Mouse (Mus musculus): ENCODE data around the gene Zfp97. TPM values are rescaled to one million over a fixed set of nuclear protein-coding genes. Genes with fewer than 3 reads are reported as not detected.
"Not testable (repeated sequence)": the region's sequence is repeated elsewhere in the genome, so short reads cannot be mapped to it uniquely, and the experiment has no call there.

Zfp97 gene
- total RNA-seq (2015; ENCODE audit: low replicate concordance) (2.5 and 3.8 TPM in 2 replicates), total RNA-seq (2017; ENCODE audit: low replicate concordance) (0.84 and 2.0 TPM in 2 replicates)

DNA sequence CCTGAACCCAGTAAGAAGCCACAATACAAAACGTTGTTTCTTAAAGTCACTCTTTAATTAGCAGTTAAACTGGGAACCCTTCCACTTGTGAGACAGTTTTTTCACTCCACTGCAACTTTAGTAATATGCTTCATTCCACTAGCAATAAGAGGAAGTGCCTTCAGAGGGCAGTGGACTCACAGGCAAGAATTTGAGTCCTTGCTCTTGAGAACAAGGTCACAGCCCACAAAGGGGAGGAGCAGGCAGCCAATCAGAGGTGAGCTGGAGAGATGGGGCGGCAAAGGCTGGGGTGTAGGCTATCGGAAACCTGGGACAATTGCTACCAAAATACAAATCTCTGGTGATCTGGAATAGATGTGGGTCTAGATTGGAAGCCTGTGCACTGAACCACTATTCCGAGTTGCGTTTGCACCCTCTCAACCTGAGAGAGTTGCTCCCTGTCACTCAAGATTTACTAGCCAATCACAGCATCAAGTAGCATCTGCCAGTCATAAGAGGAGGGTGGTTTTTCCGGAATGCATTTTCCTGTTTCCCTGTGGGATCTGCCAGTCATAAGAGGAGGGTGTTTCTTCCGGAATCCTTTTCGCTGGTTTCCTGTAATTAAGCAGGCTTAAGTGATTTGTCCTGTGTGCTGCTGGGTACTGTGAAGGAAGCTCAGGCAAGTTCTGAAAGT lies at the start of gene Zfp97:
Gene Zfp97, plus strand, starts transcription at position 586 of the 673 bp plus-strand sequence.
- peak; percentile 93 for ATAC-seq (replicated peaks; ENCODE audit: low FRiP score, poor library complexity, severe bottlenecking)

DNA sequence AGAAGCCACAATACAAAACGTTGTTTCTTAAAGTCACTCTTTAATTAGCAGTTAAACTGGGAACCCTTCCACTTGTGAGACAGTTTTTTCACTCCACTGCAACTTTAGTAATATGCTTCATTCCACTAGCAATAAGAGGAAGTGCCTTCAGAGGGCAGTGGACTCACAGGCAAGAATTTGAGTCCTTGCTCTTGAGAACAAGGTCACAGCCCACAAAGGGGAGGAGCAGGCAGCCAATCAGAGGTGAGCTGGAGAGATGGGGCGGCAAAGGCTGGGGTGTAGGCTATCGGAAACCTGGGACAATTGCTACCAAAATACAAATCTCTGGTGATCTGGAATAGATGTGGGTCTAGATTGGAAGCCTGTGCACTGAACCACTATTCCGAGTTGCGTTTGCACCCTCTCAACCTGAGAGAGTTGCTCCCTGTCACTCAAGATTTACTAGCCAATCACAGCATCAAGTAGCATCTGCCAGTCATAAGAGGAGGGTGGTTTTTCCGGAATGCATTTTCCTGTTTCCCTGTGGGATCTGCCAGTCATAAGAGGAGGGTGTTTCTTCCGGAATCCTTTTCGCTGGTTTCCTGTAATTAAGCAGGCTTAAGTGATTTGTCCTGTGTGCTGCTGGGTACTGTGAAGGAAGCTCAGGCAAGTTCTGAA lies 57.7 kb downstream of the Zfp97 start:
- peak; percentile 95 for ATAC-seq (replicated peaks; ENCODE audit: low FRiP score, poor library complexity, severe bottlenecking)

GRCm38 (mm10) chr17:17194761-17195160 lies 73.5 kb downstream of the Zfp97 start:
- not testable (repeated sequence) for ATAC-seq (replicated peaks; ENCODE audit: low FRiP score, poor library complexity, severe bottlenecking)

DNA sequence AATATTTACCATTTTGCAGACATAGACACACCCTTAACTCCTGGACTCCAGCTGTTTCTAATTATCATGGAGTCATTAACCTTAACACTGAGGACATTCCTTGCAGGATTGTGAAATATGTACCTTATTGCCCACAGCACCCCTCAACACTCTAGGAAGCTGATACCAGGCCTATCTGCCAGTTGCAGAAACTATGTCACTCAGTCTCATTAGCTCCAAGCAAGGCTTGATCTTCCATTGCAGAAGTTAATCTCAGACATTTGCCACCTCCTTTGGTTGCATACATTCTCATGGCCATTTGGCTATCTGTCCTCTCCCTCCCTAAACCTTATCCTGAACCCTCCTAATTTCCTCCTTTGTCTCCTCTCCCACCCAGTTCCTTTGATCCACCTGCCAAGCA lies 74.0 kb downstream of the Zfp97 start:
- ATAC-seq (replicated peaks; ENCODE audit: low FRiP score, poor library complexity, severe bottlenecking), result no peak

- not testable (repeated sequence) for ATAC-seq (replicated peaks; ENCODE audit: low FRiP score, poor library complexity, severe bottlenecking)
Measured at GRCm38 (mm10) chr17:17196111-17196510, 74.9 kb downstream of the Zfp97 start.

Other genes starting within 250 kb of the Zfp97 start
- not detected in 2 replicates for gene Zfp960, start 57.3 kb upstream of the Zfp97 start, total RNA-seq (2015; ENCODE audit: low replicate concordance)
- gene Zfp960, start 57.3 kb upstream of the Zfp97 start, total RNA-seq (2017; ENCODE audit: low replicate concordance), result 1.1 TPM in 1 of 2 replicates, not detected in the other

Measured in erythroblast, adult 5-6 weeks (primary cell).